Mouse (Mus musculus): ENCODE measurements around the gene Nek6. TPM values are rescaled to one million over a fixed set of nuclear protein-coding genes. Genes with fewer than 3 reads are reported as not detected.

Nek6 gene
- 47.2 and 55.9 TPM in 2 replicates for polyA plus RNA-seq (2012; rRNA removed)

DNA sequence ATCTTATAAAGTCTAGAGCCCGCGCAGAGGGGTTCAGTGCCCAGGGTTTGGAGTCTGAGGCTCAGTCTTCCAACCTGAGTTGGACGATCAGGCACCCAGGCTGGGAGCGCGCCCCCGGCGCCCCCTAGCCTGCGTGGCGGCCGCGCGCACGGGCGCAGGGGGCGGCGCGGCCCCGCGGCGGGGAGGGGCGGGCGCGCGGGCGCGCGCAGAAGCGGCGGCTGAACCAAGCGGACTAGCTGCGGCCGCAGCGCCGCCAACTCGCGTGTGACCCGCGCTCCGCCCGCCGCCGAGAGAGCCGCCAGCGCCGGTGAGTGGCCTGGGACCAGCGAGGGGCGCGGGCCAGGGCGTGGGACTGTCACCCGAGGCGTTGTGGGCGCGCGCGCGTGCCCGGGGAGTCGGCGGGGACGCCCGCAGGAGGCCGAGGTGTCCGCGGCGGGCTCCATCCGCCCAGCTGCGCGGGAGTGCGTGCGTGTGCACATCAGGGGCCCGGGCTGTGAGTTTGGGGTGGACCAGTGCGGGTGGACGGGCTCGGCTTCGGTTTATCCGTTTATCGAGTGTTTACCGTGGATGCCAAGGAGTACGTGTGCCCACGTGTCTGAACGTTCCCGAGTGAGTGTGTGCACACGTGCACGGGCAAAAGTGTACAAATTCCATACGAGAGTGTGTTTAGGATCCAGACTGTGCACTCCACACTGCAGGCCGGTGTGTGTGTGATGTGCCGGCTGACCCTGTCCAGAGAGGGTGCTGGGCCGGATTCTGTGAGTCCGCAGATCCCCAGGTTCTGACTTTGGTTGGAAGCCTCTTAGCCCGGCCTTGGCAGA is at the start of gene Nek6:
Gene Nek6, plus strand, starts transcription at position 157 of the 821 bp plus-strand sequence.

DNA sequence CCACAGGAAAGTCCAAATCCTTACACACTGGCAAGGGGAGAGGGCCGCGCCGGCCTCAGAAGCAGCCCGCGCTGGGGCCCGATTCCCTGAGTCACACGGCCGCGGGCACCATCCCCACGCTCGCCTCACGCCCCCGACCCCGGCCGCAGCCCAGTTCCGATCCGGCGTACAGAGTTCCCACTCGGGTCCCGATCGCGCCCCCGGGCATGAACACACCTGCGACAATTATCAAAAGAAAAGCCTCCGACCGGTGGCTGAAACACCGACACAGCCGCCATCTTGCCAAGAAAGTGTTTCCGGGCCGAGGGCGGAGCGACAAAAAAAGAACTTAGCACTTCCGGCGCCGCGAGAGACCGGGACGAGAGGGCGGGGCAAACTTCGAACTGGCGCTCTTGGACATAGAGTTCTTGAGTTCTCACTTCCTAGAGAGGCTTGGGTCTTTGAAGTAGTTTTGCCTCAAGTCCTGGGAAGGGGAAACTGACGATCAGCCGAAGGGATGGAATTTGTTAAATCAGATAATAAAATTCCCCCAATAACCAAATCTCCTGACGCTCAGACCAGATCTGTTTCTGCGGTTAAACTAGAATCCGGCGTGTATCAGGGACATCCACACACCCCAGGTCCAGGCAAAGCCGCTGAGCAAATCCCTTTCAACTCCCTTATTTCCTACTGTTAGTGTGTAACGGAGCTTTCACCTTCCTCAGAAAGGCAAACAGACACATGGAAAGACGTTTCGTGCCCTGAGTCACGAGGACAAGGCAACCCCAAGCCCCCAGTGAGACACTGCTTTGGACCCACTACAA is 132.4 kb downstream of the Nek6 start, which contains the start of gene Psmb7:
Gene Psmb7, minus strand, starts transcription at position 463 of the 803 bp plus-strand sequence.

Other genes starting within 250 kb of the Nek6 start
- 17.1 and 21.7 TPM in 2 replicates for gene Dennd1a, start 224.3 kb upstream of the Nek6 start, polyA plus RNA-seq (2012; rRNA removed)
- gene Lhx2, start 172.4 kb upstream of the Nek6 start, polyA plus RNA-seq (2012; rRNA removed): 113 and 176 TPM in 2 replicates
- 348 and 432 TPM in 2 replicates for gene Psmb7, start 132.4 kb downstream of the Nek6 start, polyA plus RNA-seq (2012; rRNA removed)
- gene Nr5a1, start 202.9 kb downstream of the Nek6 start, polyA plus RNA-seq (2012; rRNA removed): 0.14 and 0.53 TPM in 2 replicates

Data from central nervous system, embryonic 11.5 days (tissue).